Mouse (Mus musculus) midbrain, embryonic 16.5 days (tissue): ENCODE measurements around the gene Ankmy1. TPM values are rescaled to one million over a fixed set of nuclear protein-coding genes. Genes with fewer than 3 reads are reported as not detected.

ENCODE experiments used
- ATAC-seq: fragments of 200-750 bp; cut with Nextera tagmentation; 2 replicates; pipeline ENCODE4 v1.8.0; 2017; ENCODE audit warnings: moderate TSS enrichment
- H3K27ac ChIP-seq: fragments of 300-500 bp; sonication (generic); 2 replicates; pipeline ENCODE4 v1.5.1; 2014; ENCODE audit warnings: mild to moderate bottlenecking, low read length, mixed read lengths
- H3K27me3 ChIP-seq: fragments of 300-500 bp; sonication (generic); 2 replicates; pipeline ENCODE4 v1.6.1; 2014; ENCODE audit warnings: low read depth, low read length, mixed read lengths; ENCODE audit not compliant: control insufficient read depth, insufficient read depth
- H3K36me3 ChIP-seq: fragments of 300-500 bp; sonication (generic); 2 replicates; pipeline ENCODE4 v1.6.1; 2014; ENCODE audit warnings: mild to moderate bottlenecking, low read length, moderate library complexity, mixed read lengths; ENCODE audit not compliant: control insufficient read depth, insufficient read depth
- H3K4me1 ChIP-seq: fragments of 300-500 bp; sonication (generic); 2 replicates; pipeline ENCODE4 v1.6.1; 2014; ENCODE audit warnings: mild to moderate bottlenecking, low read length, mixed read lengths; ENCODE audit not compliant: control insufficient read depth, insufficient read depth
- H3K4me2 ChIP-seq: fragments of 300-500 bp; sonication (generic); 2 replicates; pipeline ENCODE4 v1.6.1; 2014; ENCODE audit warnings: mild to moderate bottlenecking, low read length, mixed read lengths
- H3K4me3 ChIP-seq: fragments of 300-500 bp; sonication (generic); 2 replicates; pipeline ENCODE4 v1.5.1; 2014; ENCODE audit warnings: low read depth, mild to moderate bottlenecking, low read length, moderate library complexity, mixed read lengths
- H3K9ac ChIP-seq: fragments of 300-500 bp; sonication (generic); 2 replicates; pipeline ENCODE4 v1.6.1; 2014; ENCODE audit warnings: low read depth, low read length, mixed read lengths
- H3K9me3 ChIP-seq: fragments of 300-500 bp; sonication (generic); replicated peaks from 2 replicates; pipeline ENCODE4 v1.6.1; 2014; ENCODE audit warnings: mild to moderate bottlenecking, low read length, mixed read lengths; ENCODE audit not compliant: control insufficient read depth, poor library complexity, severe bottlenecking
- WGBS: fragments of 180-500 bp; shearing (Covaris S2); extraction: QIAGEN DNeasy Blood & Tissue Kit; methylation state at CpG from one replicate; pipeline ENCODE4 v1.1.7; 2014; 5-methylcytosine and 5-hydroxymethylcytosine counted together
- microRNA counts: library from miRNA; unstranded; fragments of <30 nt; microRNA quantifications from one replicate; lab custom pipeline; 2016
- microRNA-seq: library from miRNA; unstranded; fragments of <30 nt; microRNA quantifications from one replicate; pipeline ENCODE4, GENCODE M21; 2017
- polyA plus RNA-seq: library from polyadenylated mRNA; unstranded; fragments of >200 nt; fragmentation: Nextera tagmentation; extraction: Ambion mirVana; gene quantifications from 2 replicates; pipeline ENCODE4 v1.2.1, GENCODE M21; 2015

The Ankmy1 gene
- polyA plus RNA-seq, 1 experiment from 2014 or later = 0.63 TPM

- Histone ChIP-seq H3K9me3 (no peaks in the 10 kb centered on the region), H3K4me3 (peak overlapping the region; percentile 92), H3K4me2 (peak overlapping the region; percentile 87), H3K27me3 (peaks cover 2% of the 10 kb centered on the region; the same call in 1 of the 2 replicates), H3K4me1 (peaks cover 30% of the 10 kb centered on the region), H3K36me3 (no peaks in the 10 kb centered on the region), H3K27ac (peak overlapping the region; percentile 93), H3K9ac (peak overlapping the region; percentile 96)
- WGBS = 6% methylated on average over 13 of the region's 13 CpGs
- peak; percentile 1; the same call in 1 of the 2 replicates for ATAC-seq
These were observed 72.0 kb downstream of the Ankmy1 start for GRCm38 (mm10) chr1:92830626-92831187.

- no peak for ATAC-seq
- H3K4me2 ChIP-seq = no peak overlapping the region
- no peak overlapping the region for H3K4me3 ChIP-seq
- H3K27me3 ChIP-seq = no peaks in the 10 kb centered on the region
- H3K27ac ChIP-seq = no peak overlapping the region
- no peaks in the 10 kb centered on the region for H3K9me3 ChIP-seq
- no peaks in the 10 kb centered on the region for H3K36me3 ChIP-seq
- 69% methylated on average over 5 of the region's 5 CpGs for WGBS
- H3K9ac ChIP-seq = no peak overlapping the region
- H3K4me1 ChIP-seq = no peaks in the 10 kb centered on the region
These were observed 86.9 kb downstream of the Ankmy1 start for GRCm38 (mm10) chr1:92815756-92816294.

GRCm38 (mm10) chr1:92815100-92815499 is 87.6 kb downstream of the Ankmy1 start:
- H3K36me3 ChIP-seq = no peaks in the 10 kb centered on the region
- H3K4me1 ChIP-seq = no peaks in the 10 kb centered on the region
- H3K4me3 ChIP-seq = no peak overlapping the region
- 64% methylated on average over 9 of the region's 9 CpGs for WGBS
- H3K27me3 ChIP-seq = no peaks in the 10 kb centered on the region
- H3K9ac ChIP-seq = no peak overlapping the region
- H3K9me3 ChIP-seq = no peaks in the 10 kb centered on the region
- H3K27ac ChIP-seq = no peak overlapping the region
- no peak overlapping the region for H3K4me2 ChIP-seq
- no peak for ATAC-seq

GRCm38 (mm10) chr1:92814319-92814718 is 88.4 kb downstream of the Ankmy1 start:
- WGBS = 81% methylated on average over 5 of the region's 5 CpGs
- Histone ChIP-seq H3K27me3 (no peaks in the 10 kb centered on the region), H3K9ac (no peak overlapping the region), H3K9me3 (peaks cover 5% of the 10 kb centered on the region), H3K36me3 (no peaks in the 10 kb centered on the region), H3K4me1 (no peaks in the 10 kb centered on the region), H3K4me3 (no peak overlapping the region), H3K27ac (no peak overlapping the region), H3K4me2 (no peak overlapping the region)
- ATAC-seq = no peak

MicroRNAs encoded within 50 kb of the gene (microRNA counts, 519-probe panel; counts per million panel counts)
- 3,338 counts per million, percentile 92 among the panel's probes with 10 or more counts for microRNA mmu-miR-149 (lab: Ali Mortazavi, UCI)

Small RNA genes lying within 50 kb of the gene (microRNA-seq; reads per million reads assigned to microRNA genes)
- gene Mir149 = 26,373 reads per million, percentile 98 among the genes with 10 or more reads in this experiment

Other genes with a start within 250 kb of the Ankmy1 start
- gene Gpc1, start 71.3 kb downstream of the Ankmy1 start, polyA plus RNA-seq = 49.3 and 54.6 TPM in 2 replicates
- 16.6 and 17.5 TPM in 2 replicates for gene Dusp28, start 4.1 kb upstream of the Ankmy1 start, polyA plus RNA-seq
- 26.5 and 28.4 TPM in 2 replicates for gene Rnpepl1, start 7.9 kb upstream of the Ankmy1 start, polyA plus RNA-seq
- gene Capn10, start 31.5 kb upstream of the Ankmy1 start, polyA plus RNA-seq = 62.3 and 65.1 TPM in 2 replicates
- gene Gpr35, start 48.0 kb upstream of the Ankmy1 start, polyA plus RNA-seq = 0.18 and 0.52 TPM in 2 replicates
- gene Aqp12, start 103.4 kb upstream of the Ankmy1 start, polyA plus RNA-seq = not detected in 2 replicates
- gene Kif1a, start 199.0 kb upstream of the Ankmy1 start, polyA plus RNA-seq = 514 and 519 TPM in 2 replicates
- gene Agxt, start 232.3 kb upstream of the Ankmy1 start, polyA plus RNA-seq = not detected in 2 replicates